Mouse (Mus musculus) thymus, adult 2 months (tissue): ENCODE results near the gene Vdr. TPM values are rescaled to one million over a fixed set of nuclear protein-coding genes. Genes with fewer than 3 reads are reported as not detected.

Source experiments
- DNase-seq: peaks from one replicate; pipeline ENCODE4 v3.0.0; 2021
- H3K27ac ChIP-seq: fragments of 200-500 bp; 2 replicates; pipeline ENCODE4 v1.5.1; 2012; ENCODE audit warnings: low read length, control low read depth; ENCODE audit not compliant: control insufficient read depth, insufficient read depth
- H3K27me3 ChIP-seq: fragments of 200-500 bp; 2 replicates; pipeline ENCODE4 v1.6.1; 2012; ENCODE audit warnings: mild to moderate bottlenecking, low read length, moderate library complexity, mixed read lengths; ENCODE audit not compliant: control insufficient read depth, insufficient read depth
- H3K36me3 ChIP-seq: fragments of 200-500 bp; 2 replicates; pipeline ENCODE4 v1.6.1; 2012; ENCODE audit warnings: mild to moderate bottlenecking, low read length, moderate library complexity; ENCODE audit not compliant: control insufficient read depth, insufficient read depth
- H3K4me1 ChIP-seq: fragments of 200-500 bp; replicated peaks from 2 replicates; pipeline ENCODE4 v1.6.1; 2012; ENCODE audit warnings: low read length; ENCODE audit not compliant: control insufficient read depth, insufficient read depth
- H3K4me3 ChIP-seq: fragments of 200-500 bp; 2 replicates; pipeline ENCODE4 v1.5.1; 2012; ENCODE audit warnings: mild to moderate bottlenecking, low read length, control low read depth, moderate library complexity; ENCODE audit not compliant: control insufficient read depth, insufficient read depth
- CTCF ChIP-seq: fragments of 200-500 bp; IDR thresholded peaks from 2 replicates; pipeline ENCODE4 v1.5.1; 2012; ENCODE audit warnings: mild to moderate bottlenecking, control low read depth, low read length, moderate library complexity, borderline replicate concordance; ENCODE audit not compliant: control insufficient read depth, poor library complexity, insufficient read depth; ENCODE audit errors: extremely low read depth
- POLR2A ChIP-seq: fragments of 200-500 bp; IDR thresholded peaks from 2 replicates; pipeline ENCODE4 v1.6.1; 2012; ENCODE audit warnings: mild to moderate bottlenecking, low read length, control low read depth, moderate library complexity; ENCODE audit not compliant: control insufficient read depth, poor library complexity, insufficient read depth; ENCODE audit errors: extremely low read depth
- WGBS: fragments of 180-500 bp; shearing (Covaris S2); methylation state at CpG from one replicate; pipeline ENCODE4 v1.1.7; 2018; 5-methylcytosine and 5-hydroxymethylcytosine counted together
- polyA plus RNA-seq: library from polyadenylated mRNA; depleted of rRNA; stranded (reverse); fragments of >200 nt; gene quantifications from 2 replicates; pipeline ENCODE4 v1.2.3, GENCODE M21; 2012

Gene Vdr
- polyA plus RNA-seq, 1 experiment: 6.2 TPM

DNA sequence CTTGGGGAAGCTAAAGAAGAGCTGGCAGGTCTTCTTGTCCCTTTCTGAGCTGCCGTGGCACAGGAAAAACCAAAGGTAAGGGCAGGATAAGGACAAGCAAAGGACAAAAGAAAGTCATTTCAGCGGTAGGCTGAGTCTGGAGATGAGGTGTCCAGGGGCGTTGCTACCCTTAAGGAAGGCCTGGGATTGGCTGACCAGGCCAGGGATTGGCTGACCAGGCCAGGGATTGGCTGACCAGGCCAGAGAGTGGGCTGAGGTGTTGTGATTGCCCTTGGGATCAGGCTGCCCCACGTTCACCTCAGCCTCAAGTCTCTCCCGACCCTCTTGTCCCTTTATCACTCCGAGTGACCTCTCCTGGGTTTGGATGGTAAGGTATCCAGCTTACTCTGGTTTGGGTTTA is 5.1 kb downstream of the Vdr start:
- no peaks in the 10 kb centered on the region for H3K36me3 ChIP-seq
- H3K4me1 ChIP-seq: peaks cover 18% of the 10 kb centered on the region
- H3K27ac ChIP-seq: no peak overlapping the region
- H3K27me3 ChIP-seq: no peaks in the 10 kb centered on the region; the same call in 1 of the 2 replicates
- no peak for DNase-seq
- no peak for TF ChIP-seq POLR2A
- TF ChIP-seq CTCF: no peak
- no peak overlapping the region for H3K4me3 ChIP-seq
- WGBS: 88% methylated on average over 6 of the region's 6 CpGs

GRCm38 (mm10) chr15:97904339-97904991 is 6.0 kb downstream of the Vdr start:
- Histone ChIP-seq H3K4me1 (peaks cover 18% of the 10 kb centered on the region), H3K27ac (no peak overlapping the region), H3K36me3 (no peaks in the 10 kb centered on the region), H3K4me3 (no peak overlapping the region), H3K27me3 (no peaks in the 10 kb centered on the region; the same call in 1 of the 2 replicates)
- no peak for DNase-seq
- 86% methylated on average over 11 of the region's 11 CpGs for WGBS
- TF ChIP-seq CTCF (no peak), POLR2A (no peak)

- Histone ChIP-seq H3K36me3 (no peaks in the 10 kb centered on the region), H3K27ac (no peak overlapping the region), H3K4me3 (no peak overlapping the region), H3K4me1 (peaks cover 15% of the 10 kb centered on the region), H3K27me3 (no peaks in the 10 kb centered on the region; the same call in 1 of the 2 replicates)
- WGBS: 92% methylated on average over 15 of the region's 15 CpGs
- TF ChIP-seq POLR2A (no peak), CTCF (no peak)
- no peak for DNase-seq
Observed at GRCm38 (mm10) chr15:97903261-97904009, 7.0 kb downstream of the Vdr start.

GRCm38 (mm10) chr15:97900991-97901390 is 9.4 kb downstream of the Vdr start:
- no peak for DNase-seq
- H3K4me3 ChIP-seq: no peak overlapping the region
- no peaks in the 10 kb centered on the region for H3K36me3 ChIP-seq
- no peak for TF ChIP-seq POLR2A
- no peak for TF ChIP-seq CTCF
- H3K27ac ChIP-seq: no peak overlapping the region
- H3K27me3 ChIP-seq: no peaks in the 10 kb centered on the region
- WGBS: 96% methylated on average over 9 of the region's 9 CpGs
- H3K4me1 ChIP-seq: peaks cover 15% of the 10 kb centered on the region

DNA sequence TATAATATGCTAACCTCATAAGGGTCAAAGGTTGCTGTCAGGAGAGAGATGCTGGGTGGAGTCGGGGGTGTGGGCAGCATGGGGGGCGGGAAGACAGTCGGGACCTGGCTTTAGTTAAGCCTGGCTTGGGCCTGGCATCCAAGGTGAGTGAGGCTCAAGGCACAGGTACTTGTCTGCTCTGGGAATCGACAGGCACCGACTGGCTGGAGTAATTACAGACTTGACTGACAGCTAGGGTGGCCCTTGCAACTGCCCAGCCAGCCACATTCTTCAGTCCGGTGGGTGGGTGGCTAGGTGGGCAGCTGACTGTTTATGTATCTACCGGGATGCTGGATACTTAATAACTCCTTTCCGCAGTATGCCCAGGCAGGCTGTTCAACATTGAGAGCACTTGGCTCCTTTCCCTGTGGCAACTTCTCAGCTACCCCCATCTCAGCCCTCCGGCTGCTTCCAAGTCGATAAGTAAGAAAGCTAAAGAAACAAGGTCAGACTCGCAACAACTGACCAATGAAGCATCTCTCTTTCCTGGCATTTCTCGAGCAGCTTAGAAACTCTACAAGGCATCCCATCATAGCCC is 10.0 kb downstream of the Vdr start:
- Histone ChIP-seq H3K27me3 (no peaks in the 10 kb centered on the region), H3K4me1 (peaks cover 15% of the 10 kb centered on the region)
- no peak for DNase-seq

GRCm38 (mm10) chr15:97899714-97900113 is 10.7 kb downstream of the Vdr start:
- H3K4me3 ChIP-seq: no peak overlapping the region
- no peaks in the 10 kb centered on the region for H3K27me3 ChIP-seq
- H3K36me3 ChIP-seq: no peaks in the 10 kb centered on the region
- TF ChIP-seq CTCF: no peak
- TF ChIP-seq POLR2A: no peak
- H3K4me1 ChIP-seq: peaks cover 18% of the 10 kb centered on the region
- no peak overlapping the region for H3K27ac ChIP-seq
- DNase-seq: no peak
- WGBS: 94% methylated on average over 8 of the region's 8 CpGs

More for the DNA sequence above, 10.0 kb downstream of the Vdr start:
- TF ChIP-seq POLR2A (no peak), CTCF (no peak)
- WGBS: 92% methylated on average over 12 of the region's 12 CpGs
- Histone ChIP-seq H3K27ac (no peak overlapping the region), H3K36me3 (no peaks in the 10 kb centered on the region), H3K4me3 (no peak overlapping the region)
